Mouse (Mus musculus) lung, postnatal 0 days (tissue): ENCODE data around the gene Ablim1. TPM values are rescaled to one million over a fixed set of nuclear protein-coding genes. Genes with fewer than 3 reads are reported as not detected.

Experiments
- ATAC-seq: fragments of 200-750 bp; cut with Nextera tagmentation; 2 replicates; pipeline ENCODE4 v1.8.0; 2017; ENCODE audit warnings: moderate library complexity
- DNase-seq: peaks from one replicate; pipeline ENCODE4 v3.0.0-alpha.2; 2016; ENCODE audit warnings: low spot score
- H3K27ac ChIP-seq: fragments of 300-500 bp; sonication (generic); 2 replicates; pipeline ENCODE4 v1.5.1; 2014; ENCODE audit warnings: antibody characterized with exemption, mild to moderate bottlenecking, low read length, mixed read lengths
- H3K27me3 ChIP-seq: fragments of 300-500 bp; sonication (generic); replicated peaks from 2 replicates; pipeline ENCODE4 v1.6.1; 2014; ENCODE audit warnings: low read length, mixed read lengths; ENCODE audit not compliant: insufficient read depth
- H3K36me3 ChIP-seq: fragments of 300-500 bp; sonication (generic); 2 replicates; pipeline ENCODE4 v1.6.1; 2014; ENCODE audit warnings: low read length, mixed read lengths; ENCODE audit not compliant: insufficient read depth
- H3K4me1 ChIP-seq: fragments of 300-500 bp; sonication (generic); 2 replicates; pipeline ENCODE4 v1.6.1; 2014; ENCODE audit warnings: antibody characterized with exemption, low read depth, low read length, mixed read lengths; ENCODE audit not compliant: insufficient read depth
- H3K4me2 ChIP-seq: fragments of 300-500 bp; sonication (generic); replicated peaks from 2 replicates; pipeline ENCODE4 v1.6.1; 2014; ENCODE audit warnings: low read depth, mild to moderate bottlenecking, low read length, moderate library complexity, mixed read lengths
- H3K4me3 ChIP-seq: fragments of 300-500 bp; sonication (generic); 2 replicates; pipeline ENCODE4 v1.5.1; 2014; ENCODE audit warnings: low read depth, low read length
- H3K9ac ChIP-seq: fragments of 300-500 bp; sonication (generic); replicated peaks from 2 replicates; pipeline ENCODE4 v1.6.1; 2014; ENCODE audit warnings: low read depth, mild to moderate bottlenecking
- H3K9me3 ChIP-seq: fragments of 300-500 bp; sonication (generic); 2 replicates; pipeline ENCODE4 v1.6.1; 2016; ENCODE audit warnings: low read length, mixed read lengths
- CTCF ChIP-seq: IDR thresholded peaks from 2 replicates; pipeline ENCODE4 v1.5.1; 2016; ENCODE audit warnings: antibody characterized with exemption, mild to moderate bottlenecking
- EP300 ChIP-seq: IDR thresholded peaks from 2 replicates; pipeline ENCODE4 v1.6.1; 2016; ENCODE audit warnings: antibody characterized with exemption, mild to moderate bottlenecking, control low read depth
- WGBS: fragments of 180-500 bp; shearing (Covaris S2); extraction: QIAGEN DNeasy Blood & Tissue Kit; methylation state at CpG from one replicate; pipeline ENCODE4 v1.1.7; 2014; 5-methylcytosine and 5-hydroxymethylcytosine counted together
- polyA plus RNA-seq: library from polyadenylated mRNA; unstranded; fragments of >200 nt; fragmentation: Nextera tagmentation; extraction: Ambion mirVana; gene quantifications from 2 replicates; pipeline ENCODE4 v1.2.1, GENCODE M21; 2015

The Ablim1 gene
- polyA plus RNA-seq, 1 experiment from 2014 or later: 50.1 TPM

- 94% methylated on average over 2 of the region's 2 CpGs for WGBS
These were observed 230.8 kb downstream of the Ablim1 start for GRCm38 (mm10) chr19:57083887-57084286.

GRCm38 (mm10) chr19:57083183-57083555 is 231.6 kb downstream of the Ablim1 start:
- Histone ChIP-seq H3K4me1 (peaks cover 2% of the 10 kb centered on the region; the same call in 1 of the 2 replicates), H3K27ac (no peak overlapping the region), H3K4me3 (no peak overlapping the region), H3K4me2 (no peak overlapping the region), H3K9ac (no peak overlapping the region), H3K36me3 (peaks cover 10% of the 10 kb centered on the region; the same call in 1 of the 2 replicates), H3K27me3 (no peaks in the 10 kb centered on the region), H3K9me3 (no peaks in the 10 kb centered on the region)
- ATAC-seq (no peak), DNase-seq (no peak)
- TF ChIP-seq EP300 (no peak), CTCF (no peak)
- 71% methylated on average over 10 of the region's 10 CpGs for WGBS

More at GRCm38 (mm10) chr19:57083887-57084286, 230.8 kb downstream of the Ablim1 start:
- Histone ChIP-seq H3K4me3 (no peak overlapping the region), H3K9ac (no peak overlapping the region), H3K4me1 (no peaks in the 10 kb centered on the region; the same call in 1 of the 2 replicates), H3K4me2 (no peak overlapping the region), H3K27me3 (no peaks in the 10 kb centered on the region), H3K36me3 (peaks cover 10% of the 10 kb centered on the region; the same call in 1 of the 2 replicates), H3K9me3 (no peaks in the 10 kb centered on the region), H3K27ac (no peak overlapping the region)
- ATAC-seq: no peak
- no peak for DNase-seq
- TF ChIP-seq CTCF (no peak), EP300 (no peak)

GRCm38 (mm10) chr19:57082454-57083182 is 232.1 kb downstream of the Ablim1 start:
- TF ChIP-seq CTCF: no peak
- TF ChIP-seq EP300: no peak
- Histone ChIP-seq H3K4me3 (no peak overlapping the region), H3K27ac (no peak overlapping the region), H3K4me1 (peaks cover 3% of the 10 kb centered on the region; the same call in 1 of the 2 replicates), H3K4me2 (no peak overlapping the region), H3K9ac (no peak overlapping the region), H3K9me3 (no peaks in the 10 kb centered on the region), H3K27me3 (no peaks in the 10 kb centered on the region), H3K36me3 (peaks cover 10% of the 10 kb centered on the region; the same call in 1 of the 2 replicates)
- 57% methylated on average over 17 of the region's 17 CpGs for WGBS
- no peak for ATAC-seq
- DNase-seq: no peak

GRCm38 (mm10) chr19:57081536-57081935 is 233.2 kb downstream of the Ablim1 start:
- no peaks in the 10 kb centered on the region for H3K27me3 ChIP-seq
- no peak overlapping the region for H3K4me2 ChIP-seq
- no peaks in the 10 kb centered on the region for H3K9me3 ChIP-seq
- H3K27ac ChIP-seq: no peak overlapping the region
- H3K9ac ChIP-seq: no peak overlapping the region
- H3K4me3 ChIP-seq: no peak overlapping the region
- 41% methylated on average over 4 of the region's 4 CpGs for WGBS
- no peak for DNase-seq
- H3K4me1 ChIP-seq: peaks cover 3% of the 10 kb centered on the region; the same call in 1 of the 2 replicates
- TF ChIP-seq CTCF (no peak), EP300 (no peak)
- ATAC-seq: no peak
- H3K36me3 ChIP-seq: peaks cover 10% of the 10 kb centered on the region; the same call in 1 of the 2 replicates

GRCm38 (mm10) chr19:57079606-57079981 is 235.1 kb downstream of the Ablim1 start:
- ATAC-seq: peak; percentile 8; the same call in 1 of the 2 replicates
- H3K9me3 ChIP-seq: no peaks in the 10 kb centered on the region
- WGBS: 89% methylated on average over 3 of the region's 3 CpGs
- no peak overlapping the region for H3K9ac ChIP-seq
- TF ChIP-seq EP300: no peak
- TF ChIP-seq CTCF: no peak
- H3K27ac ChIP-seq: 0 out of 2 replicates have a peak overlapping the region, but pooled peaks have one; percentile 43
- DNase-seq: no peak
- peaks cover 10% of the 10 kb centered on the region; the same call in 1 of the 2 replicates for H3K36me3 ChIP-seq
- no peak overlapping the region for H3K4me2 ChIP-seq
- no peak overlapping the region for H3K4me3 ChIP-seq
- no peaks in the 10 kb centered on the region for H3K27me3 ChIP-seq
- peaks cover 3% of the 10 kb centered on the region; the same call in 1 of the 2 replicates for H3K4me1 ChIP-seq

- Histone ChIP-seq H3K36me3 (peaks cover 10% of the 10 kb centered on the region; the same call in 1 of the 2 replicates), H3K9ac (no peak overlapping the region), H3K4me1 (peaks cover 3% of the 10 kb centered on the region; the same call in 1 of the 2 replicates), H3K27ac (no peak overlapping the region; the same call in 1 of the 2 replicates), H3K4me2 (no peak overlapping the region), H3K4me3 (no peak overlapping the region), H3K27me3 (no peaks in the 10 kb centered on the region), H3K9me3 (no peaks in the 10 kb centered on the region)
- DNase-seq (peak; percentile 63), ATAC-seq (peak; percentile 72)
- 64% methylated on average over 10 of the region's 10 CpGs for whole genome bisulfite sequencing
- TF ChIP-seq EP300 (no peak), CTCF (no peak)
These were observed 235.7 kb downstream of the Ablim1 start for GRCm38 (mm10) chr19:57078867-57079605.
